Mouse (Mus musculus): ENCODE measurements around the gene Pitpnc1.

Gene Pitpnc1

GRCm38 (mm10) chr11:107237532-107237931, 233.0 kb downstream of the Pitpnc1 start:
- no peak for DNase-seq (ENCODE audit: low read depth, low spot score)

- DNase-seq (ENCODE audit: low read depth, low spot score): no peak
Observed at GRCm38 (mm10) chr11:107233252-107233890, 237.1 kb downstream of the Pitpnc1 start.

- no peak for DNase-seq (ENCODE audit: low read depth, low spot score)
Observed at GRCm38 (mm10) chr11:107230128-107230527, 240.4 kb downstream of the Pitpnc1 start.

GRCm38 (mm10) chr11:107226431-107226830, 244.1 kb downstream of the Pitpnc1 start:
- DNase-seq (ENCODE audit: low read depth, low spot score): no peak

- DNase-seq (ENCODE audit: low read depth, low spot score): no peak
Observed at GRCm38 (mm10) chr11:107226013-107226412, 244.5 kb downstream of the Pitpnc1 start.

GRCm38 (mm10) chr11:107225301-107225700, 245.2 kb downstream of the Pitpnc1 start:
- DNase-seq (ENCODE audit: low read depth, low spot score): no peak

GRCm38 (mm10) chr11:107223667-107224214, 246.8 kb downstream of the Pitpnc1 start:
- DNase-seq (ENCODE audit: low read depth, low spot score): no peak

GRCm38 (mm10) chr11:107223169-107223561, 247.3 kb downstream of the Pitpnc1 start:
- no peak for DNase-seq (ENCODE audit: low read depth, low spot score)

GRCm38 (mm10) chr11:107222531-107223168, 247.8 kb downstream of the Pitpnc1 start:
- no peak for DNase-seq (ENCODE audit: low read depth, low spot score)

- DNase-seq (ENCODE audit: low read depth, low spot score): no peak
Observed at GRCm38 (mm10) chr11:107215111-107215510, 255.4 kb downstream of the Pitpnc1 start.

GRCm38 (mm10) chr11:107213745-107214144, 256.8 kb downstream of the Pitpnc1 start:
- peak; percentile 75 for DNase-seq (ENCODE audit: low read depth, low spot score)

- DNase-seq (ENCODE audit: low read depth, low spot score): no peak
Observed at GRCm38 (mm10) chr11:107209818-107210217, 260.7 kb downstream of the Pitpnc1 start.

GRCm38 (mm10) chr11:107201773-107202172, 268.7 kb downstream of the Pitpnc1 start:
- no peak for DNase-seq (ENCODE audit: low read depth, low spot score)

GRCm38 (mm10) chr11:107199281-107199680, 271.2 kb downstream of the Pitpnc1 start:
- DNase-seq (ENCODE audit: low read depth, low spot score): no peak

GRCm38 (mm10) chr11:107195334-107195733, 275.2 kb downstream of the Pitpnc1 start:
- no peak for DNase-seq (ENCODE audit: low read depth, low spot score)

- DNase-seq (ENCODE audit: low read depth, low spot score): peak; percentile 73
Observed at GRCm38 (mm10) chr11:107190376-107190775, 280.1 kb downstream of the Pitpnc1 start.

- DNase-seq (ENCODE audit: low read depth, low spot score): peak; percentile 99
Observed at GRCm38 (mm10) chr11:107188565-107189552, 281.6 kb downstream of the Pitpnc1 start, which contains the start of gene Nol11. Gene Nol11 (minus strand): TSS chr11:107189381.

- no peak for DNase-seq (ENCODE audit: low read depth, low spot score)
Observed at GRCm38 (mm10) chr11:107183777-107184176, 286.7 kb downstream of the Pitpnc1 start.

- DNase-seq (ENCODE audit: low read depth, low spot score): peak; percentile 71
Observed at GRCm38 (mm10) chr11:107161215-107161614, 309.3 kb downstream of the Pitpnc1 start.

- peak; percentile 50 for DNase-seq (ENCODE audit: low read depth, low spot score)
Observed at GRCm38 (mm10) chr11:107159034-107159433, 311.5 kb downstream of the Pitpnc1 start.

Data from 3T3-L1 (cell line).